Mouse (Mus musculus): ENCODE results near the gene Pde4d.

Pde4d gene

GRCm38 (mm10) chr13:109068258-109069219, 618.8 kb downstream of the Pde4d start:
- DNase-seq = no peak

GRCm38 (mm10) chr13:109073371-109073770, 623.6 kb downstream of the Pde4d start:
- no peak for DNase-seq

GRCm38 (mm10) chr13:109074078-109074477, 624.3 kb downstream of the Pde4d start:
- no peak for DNase-seq

GRCm38 (mm10) chr13:109092654-109093053, 642.9 kb downstream of the Pde4d start:
- DNase-seq = peak; percentile 45

GRCm38 (mm10) chr13:109096654-109097053, 646.9 kb downstream of the Pde4d start:
- no peak for DNase-seq

GRCm38 (mm10) chr13:109116004-109116341, 666.2 kb downstream of the Pde4d start:
- peak; percentile 90 for DNase-seq

- peak; percentile 79 for DNase-seq
These were observed 666.8 kb downstream of the Pde4d start for GRCm38 (mm10) chr13:109116342-109117201.

GRCm38 (mm10) chr13:109117210-109117791, 667.6 kb downstream of the Pde4d start:
- peak; percentile 74 for DNase-seq

GRCm38 (mm10) chr13:109118296-109118800, 668.6 kb downstream of the Pde4d start:
- peak; percentile 32 for DNase-seq

GRCm38 (mm10) chr13:109121867-109122266, 672.1 kb downstream of the Pde4d start:
- no peak for DNase-seq

GRCm38 (mm10) chr13:109136405-109136804, 686.7 kb downstream of the Pde4d start:
- DNase-seq = peak; percentile 42

GRCm38 (mm10) chr13:109158703-109159102, 709.0 kb downstream of the Pde4d start:
- DNase-seq = no peak

GRCm38 (mm10) chr13:109168556-109169334, 719.0 kb downstream of the Pde4d start:
- DNase-seq = no peak

GRCm38 (mm10) chr13:109169335-109169606, 719.5 kb downstream of the Pde4d start:
- DNase-seq = no peak

- DNase-seq = no peak
These were observed 721.9 kb downstream of the Pde4d start for GRCm38 (mm10) chr13:109171688-109172087.

- no peak for DNase-seq
These were observed 725.5 kb downstream of the Pde4d start for GRCm38 (mm10) chr13:109175281-109175680.

GRCm38 (mm10) chr13:109175852-109176621, 726.3 kb downstream of the Pde4d start:
- peak; percentile 94 for DNase-seq

- DNase-seq = no peak
These were observed 731.6 kb downstream of the Pde4d start for GRCm38 (mm10) chr13:109181363-109181762.

GRCm38 (mm10) chr13:109190652-109191051, 740.9 kb downstream of the Pde4d start:
- no peak for DNase-seq

- no peak for DNase-seq
These were observed 741.4 kb downstream of the Pde4d start for GRCm38 (mm10) chr13:109191176-109191575.

GRCm38 (mm10) chr13:109205541-109205940, 755.8 kb downstream of the Pde4d start:
- no peak for DNase-seq

- DNase-seq = no peak
These were observed 758.9 kb downstream of the Pde4d start for GRCm38 (mm10) chr13:109208607-109209006.
